Mouse (Mus musculus): ENCODE data around the gene Chac1. TPM values are rescaled to one million over a fixed set of nuclear protein-coding genes. Genes with fewer than 3 reads are reported as not detected.

Chac1 gene
- 0.45 and 0.68 TPM in 2 replicates for polyA plus RNA-seq (2016; fragmentation: Nextera tagmentation; extraction: Ambion mirVana)

GRCm38 (mm10) chr2:119350555-119351486, at the start of gene Chac1:
TSS of gene Chac1 (plus strand) at chr2:119351229.
- Histone ChIP-seq H3K4me3 (replicated peaks) (peak within 1 kb of the TSS; percentile 57), H3K27ac (no peak within 1 kb of the TSS), H3K4me1 (replicated peaks) (peaks cover 9% of the 10 kb centered on the region), H3K4me2 (peak within 1 kb of the TSS; percentile 91), H3K9me3 (no peaks in the 10 kb centered on the region), H3K36me3 (no peaks in the 10 kb centered on the region), H3K9ac (replicated peaks) (peak within 1 kb of the TSS; percentile 64), H3K27me3 (peaks cover 51% of the 10 kb centered on the region)
- WGBS, result 5% methylated on average over 58 of the region's 58 CpGs
- peak; percentile 88 for ATAC-seq (ENCODE audit: insufficient number of reproducible peaks, insufficient read depth, low FRiP score, low TSS enrichment, low read depth)

DNA sequence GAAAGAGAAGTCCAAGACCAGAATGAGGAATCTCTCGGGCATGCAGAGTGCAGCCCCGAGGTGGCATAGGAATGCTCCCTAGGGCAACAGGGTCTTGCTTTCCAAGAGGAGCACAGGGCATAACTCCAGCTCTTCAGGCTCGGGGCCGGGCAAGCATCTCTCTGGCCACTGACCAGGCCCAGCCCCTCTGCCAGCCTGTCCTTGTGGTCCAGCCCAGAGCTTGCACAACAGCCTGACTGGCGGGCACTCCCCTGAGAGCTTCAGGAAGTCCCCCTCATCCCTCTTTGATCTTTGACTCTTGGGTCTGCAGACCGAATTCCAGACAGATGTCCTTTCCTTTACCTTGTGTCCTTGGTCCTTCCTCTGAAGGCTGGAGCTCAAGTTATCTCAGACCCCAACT, 48.2 kb upstream of the Chac1 start:
- Histone ChIP-seq H3K4me1 (replicated peaks) (peaks cover 34% of the 10 kb centered on the region), H3K27ac (no peak overlapping the region)

DNA sequence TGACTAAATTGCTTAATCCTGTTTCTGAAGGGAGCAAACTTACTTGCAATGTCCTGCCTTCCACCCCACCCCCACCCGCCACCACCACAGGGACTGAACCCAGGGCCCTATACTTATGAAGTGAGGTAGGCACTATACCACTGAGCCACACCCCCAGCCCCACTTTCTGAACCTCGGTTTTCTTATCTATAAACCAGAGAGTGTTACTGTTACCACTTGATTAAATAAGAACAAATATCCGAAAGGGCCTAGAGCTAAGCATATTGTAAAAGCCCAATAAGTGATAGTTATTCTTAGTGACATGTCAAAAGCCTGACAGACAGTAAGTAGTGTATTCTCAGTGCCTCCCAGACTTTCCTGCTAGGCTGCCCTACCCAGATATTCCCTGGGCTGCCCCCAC, 46.6 kb upstream of the Chac1 start:
- H3K4me3 ChIP-seq (replicated peaks), result no peak overlapping the region
- no peak overlapping the region for H3K4me2 ChIP-seq
- H3K36me3 ChIP-seq, result peaks cover 9% of the 10 kb centered on the region; the same call in 1 of the 2 replicates
- no peak overlapping the region for H3K9ac ChIP-seq (replicated peaks)
- H3K27ac ChIP-seq, result 0 out of 2 replicates have a peak overlapping the region, but pooled peaks have one; percentile 51
- ATAC-seq (ENCODE audit: insufficient number of reproducible peaks, insufficient read depth, low FRiP score, low TSS enrichment, low read depth), result no peak
- WGBS, result 53% methylated on average over 3 of the region's 3 CpGs
- H3K9me3 ChIP-seq, result no peaks in the 10 kb centered on the region
- no peaks in the 10 kb centered on the region for H3K27me3 ChIP-seq
- peaks cover 34% of the 10 kb centered on the region for H3K4me1 ChIP-seq (replicated peaks)

More for the DNA sequence above, 48.2 kb upstream of the Chac1 start:
- Histone ChIP-seq H3K36me3 (peaks cover 22% of the 10 kb centered on the region), H3K4me3 (replicated peaks) (no peak overlapping the region), H3K27me3 (no peaks in the 10 kb centered on the region), H3K9me3 (no peaks in the 10 kb centered on the region), H3K4me2 (no peak overlapping the region), H3K9ac (replicated peaks) (no peak overlapping the region)
- 51% methylated on average over 6 of the region's 6 CpGs for WGBS
- ATAC-seq (ENCODE audit: insufficient number of reproducible peaks, insufficient read depth, low FRiP score, low TSS enrichment, low read depth), result no peak

- Histone ChIP-seq H3K4me2 (no peak overlapping the region), H3K4me1 (replicated peaks) (peaks cover 33% of the 10 kb centered on the region), H3K36me3 (peaks cover 5% of the 10 kb centered on the region; the same call in 1 of the 2 replicates), H3K4me3 (replicated peaks) (no peak overlapping the region), H3K9me3 (no peaks in the 10 kb centered on the region), H3K27ac (peak overlapping the region; percentile 51; the same call in 1 of the 2 replicates), H3K9ac (replicated peaks) (no peak overlapping the region), H3K27me3 (no peaks in the 10 kb centered on the region)
- 9% methylated on average over 3 of the region's 3 CpGs for WGBS
- peak; percentile 41; the same call in 1 of the 2 replicates for ATAC-seq (ENCODE audit: insufficient number of reproducible peaks, insufficient read depth, low FRiP score, low TSS enrichment, low read depth)
These were observed 46.2 kb upstream of the Chac1 start for GRCm38 (mm10) chr2:119304798-119305208.

- Histone ChIP-seq H3K9me3 (no peaks in the 10 kb centered on the region), H3K9ac (replicated peaks) (no peak overlapping the region), H3K27ac (no peak overlapping the region), H3K4me2 (no peak overlapping the region), H3K4me3 (replicated peaks) (no peak overlapping the region), H3K27me3 (0 out of 2 replicates have a peak, but pooled peaks cover 3% of the 10 kb centered on the region), H3K36me3 (no peaks in the 10 kb centered on the region), H3K4me1 (replicated peaks) (peaks cover 38% of the 10 kb centered on the region)
- 37% methylated on average over 12 of the region's 12 CpGs for WGBS
- no peak for ATAC-seq (ENCODE audit: insufficient number of reproducible peaks, insufficient read depth, low FRiP score, low TSS enrichment, low read depth)
These were observed 39.5 kb upstream of the Chac1 start for GRCm38 (mm10) chr2:119311544-119311943.

DNA sequence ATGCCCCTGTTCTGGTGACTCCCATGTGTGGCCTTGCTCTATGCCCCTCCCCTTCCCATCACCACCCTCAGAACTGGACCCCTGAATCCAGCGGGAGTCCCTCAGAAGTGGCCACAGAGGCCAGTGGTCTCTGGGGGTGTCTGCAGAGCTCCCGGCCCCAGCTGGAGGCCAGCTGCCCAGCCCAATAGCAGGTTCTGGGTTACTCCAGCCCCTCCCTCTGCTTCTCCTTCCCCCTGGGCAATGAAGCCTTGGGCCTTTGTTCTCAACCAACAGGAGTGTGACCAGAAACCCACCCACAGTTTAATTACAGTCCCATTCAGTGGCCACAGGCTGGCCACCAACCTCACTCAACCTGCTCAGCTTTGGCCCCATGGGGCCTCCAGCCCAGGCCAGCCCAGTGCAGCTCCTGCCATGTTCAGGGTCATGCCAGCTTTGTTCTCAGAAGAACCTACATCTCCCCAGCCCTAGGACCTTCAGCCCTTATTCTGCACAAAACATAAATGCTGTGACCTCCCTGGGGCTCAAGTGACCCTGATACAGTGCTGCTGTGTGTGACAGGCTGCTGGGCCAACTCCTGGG, 38.6 kb upstream of the Chac1 start:
- 31% methylated on average over 2 of the region's 2 CpGs for WGBS
- Histone ChIP-seq H3K27me3 (0 out of 2 replicates have a peak, but pooled peaks cover 3% of the 10 kb centered on the region), H3K4me3 (replicated peaks) (no peak overlapping the region), H3K36me3 (no peaks in the 10 kb centered on the region), H3K4me1 (replicated peaks) (peaks cover 38% of the 10 kb centered on the region), H3K9me3 (no peaks in the 10 kb centered on the region), H3K27ac (no peak overlapping the region), H3K9ac (replicated peaks) (no peak overlapping the region), H3K4me2 (no peak overlapping the region)
- ATAC-seq (ENCODE audit: insufficient number of reproducible peaks, insufficient read depth, low FRiP score, low TSS enrichment, low read depth), result no peak; the same call in 1 of the 2 replicates

GRCm38 (mm10) chr2:119313780-119314479, 37.1 kb upstream of the Chac1 start:
- Histone ChIP-seq H3K4me2 (no peak overlapping the region; the same call in 1 of the 2 replicates), H3K4me3 (replicated peaks) (no peak overlapping the region), H3K4me1 (replicated peaks) (peaks cover 38% of the 10 kb centered on the region), H3K9me3 (no peaks in the 10 kb centered on the region), H3K9ac (replicated peaks) (no peak overlapping the region), H3K27me3 (0 out of 2 replicates have a peak, but pooled peaks cover 3% of the 10 kb centered on the region), H3K36me3 (no peaks in the 10 kb centered on the region), H3K27ac (0 out of 2 replicates have a peak overlapping the region, but pooled peaks have one; percentile 8)
- no peak; the same call in 1 of the 2 replicates for ATAC-seq (ENCODE audit: insufficient number of reproducible peaks, insufficient read depth, low FRiP score, low TSS enrichment, low read depth)
- 18% methylated on average over 10 of the region's 10 CpGs for WGBS

DNA sequence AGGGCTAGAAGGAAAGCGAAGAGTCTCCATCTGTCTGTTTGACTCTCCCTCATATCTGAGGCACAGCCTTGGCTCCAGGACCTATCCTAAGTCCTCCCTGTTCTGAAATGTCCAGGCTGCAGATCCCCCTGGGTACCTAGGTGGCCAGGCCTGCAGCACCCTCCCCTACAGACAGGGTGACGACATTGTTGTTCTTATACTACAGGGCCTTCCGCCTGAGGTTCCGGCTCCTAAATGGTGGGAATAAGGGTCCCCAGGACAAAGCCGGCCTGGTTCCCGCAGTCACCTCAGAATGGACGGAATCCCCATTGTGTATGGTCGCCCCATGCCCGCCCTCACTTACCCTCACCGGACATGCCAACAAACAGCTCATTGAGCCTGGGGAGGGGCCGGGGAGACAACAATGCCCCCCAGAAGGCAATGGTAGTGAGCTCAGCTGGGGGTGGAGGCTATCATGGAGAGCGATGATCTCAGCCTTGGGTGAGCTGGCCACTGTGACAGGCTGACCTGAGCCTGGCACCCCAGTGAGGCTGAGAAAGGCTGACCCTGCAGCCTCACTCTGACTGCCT, 36.2 kb upstream of the Chac1 start:
- 82% methylated on average over 12 of the region's 12 CpGs for WGBS
- ATAC-seq (ENCODE audit: insufficient number of reproducible peaks, insufficient read depth, low FRiP score, low TSS enrichment, low read depth), result no peak
- H3K36me3 ChIP-seq, result no peaks in the 10 kb centered on the region
- H3K4me2 ChIP-seq, result no peak overlapping the region
- H3K4me1 ChIP-seq (replicated peaks), result peaks cover 38% of the 10 kb centered on the region
- H3K9me3 ChIP-seq, result no peaks in the 10 kb centered on the region
- H3K27me3 ChIP-seq, result peaks cover 9% of the 10 kb centered on the region
- H3K27ac ChIP-seq, result 0 out of 2 replicates have a peak overlapping the region, but pooled peaks have one; percentile 45
- no peak overlapping the region for H3K9ac ChIP-seq (replicated peaks)
- no peak overlapping the region for H3K4me3 ChIP-seq (replicated peaks)

- H3K27me3 ChIP-seq, result peaks cover 42% of the 10 kb centered on the region
- H3K9ac ChIP-seq (replicated peaks), result no peak overlapping the region
- H3K36me3 ChIP-seq, result no peaks in the 10 kb centered on the region
- no peak overlapping the region for H3K27ac ChIP-seq
- no peak for ATAC-seq (ENCODE audit: insufficient number of reproducible peaks, insufficient read depth, low FRiP score, low TSS enrichment, low read depth)
- no peak overlapping the region for H3K4me2 ChIP-seq
- no peak overlapping the region for H3K4me3 ChIP-seq (replicated peaks)
- 68% methylated on average over 3 of the region's 3 CpGs for WGBS
- H3K4me1 ChIP-seq (replicated peaks), result peaks cover 29% of the 10 kb centered on the region
- H3K9me3 ChIP-seq, result no peaks in the 10 kb centered on the region
These were observed 32.9 kb upstream of the Chac1 start for GRCm38 (mm10) chr2:119318043-119318710.

DNA sequence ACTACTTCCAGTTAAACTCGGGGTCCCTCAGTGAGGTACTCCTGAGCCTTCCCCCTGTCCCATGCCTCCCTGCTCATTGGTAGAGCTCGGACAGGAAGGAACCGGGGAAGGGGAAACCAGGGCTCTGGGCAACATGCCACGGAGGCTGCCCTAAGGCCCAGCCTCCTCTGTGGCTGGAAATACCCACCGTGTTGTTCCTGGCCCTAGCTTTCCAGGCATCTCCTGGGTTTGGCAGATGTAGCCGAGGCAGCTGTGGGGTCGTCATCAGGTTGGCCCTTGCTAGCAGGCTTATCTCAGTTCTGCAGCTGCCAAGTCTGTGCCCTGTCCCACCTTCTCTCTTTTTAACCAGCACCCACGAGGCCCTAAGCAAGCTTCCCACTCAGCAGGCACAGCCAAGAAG, 30.5 kb upstream of the Chac1 start:
- H3K4me3 ChIP-seq (replicated peaks), result no peak overlapping the region
- H3K4me1 ChIP-seq (replicated peaks), result peaks cover 32% of the 10 kb centered on the region
- H3K4me2 ChIP-seq, result no peak overlapping the region
- H3K27me3 ChIP-seq, result peaks cover 63% of the 10 kb centered on the region
- no peak overlapping the region for H3K27ac ChIP-seq
- H3K9me3 ChIP-seq, result no peaks in the 10 kb centered on the region
- H3K36me3 ChIP-seq, result no peaks in the 10 kb centered on the region
- WGBS, result 68% methylated on average over 8 of the region's 8 CpGs
- no peak overlapping the region for H3K9ac ChIP-seq (replicated peaks)
- ATAC-seq (ENCODE audit: insufficient number of reproducible peaks, insufficient read depth, low FRiP score, low TSS enrichment, low read depth), result no peak

Measured in limb, embryonic 12.5 days (tissue).